Mouse (Mus musculus): ENCODE results near the gene Elmo1.
A peak's percentile ranks its signal among the peaks of the same experiment; 100 is the strongest.

The Elmo1 gene

GRCm38 (mm10) chr13:20157059-20157458 is 66.7 kb downstream of the Elmo1 start:
- no peak for DNase-seq (ENCODE audit: low read depth, low spot score)

- DNase-seq (ENCODE audit: low read depth, low spot score), result no peak
Measured at GRCm38 (mm10) chr13:20157529-20157928, 67.1 kb downstream of the Elmo1 start.

- no peak for DNase-seq (ENCODE audit: low read depth, low spot score)
Measured at GRCm38 (mm10) chr13:20163339-20163954, 73.1 kb downstream of the Elmo1 start.

- DNase-seq (ENCODE audit: low read depth, low spot score), result no peak
Measured at GRCm38 (mm10) chr13:20164837-20165236, 74.4 kb downstream of the Elmo1 start.

- no peak for DNase-seq (ENCODE audit: low read depth, low spot score)
Measured at GRCm38 (mm10) chr13:20173987-20174654, 83.7 kb downstream of the Elmo1 start.

GRCm38 (mm10) chr13:20174655-20175280 is 84.4 kb downstream of the Elmo1 start:
- DNase-seq (ENCODE audit: low read depth, low spot score), result no peak

- no peak for DNase-seq (ENCODE audit: low read depth, low spot score)
Measured at GRCm38 (mm10) chr13:20180738-20181137, 90.3 kb downstream of the Elmo1 start.

GRCm38 (mm10) chr13:20181321-20181720 is 90.9 kb downstream of the Elmo1 start:
- peak; percentile 29 for DNase-seq (ENCODE audit: low read depth, low spot score)

GRCm38 (mm10) chr13:20182239-20182825 is 91.9 kb downstream of the Elmo1 start:
- no peak for DNase-seq (ENCODE audit: low read depth, low spot score)

GRCm38 (mm10) chr13:20183512-20184238 is 93.3 kb downstream of the Elmo1 start:
- peak; percentile 18 for DNase-seq (ENCODE audit: low read depth, low spot score)

- DNase-seq (ENCODE audit: low read depth, low spot score), result no peak
Measured at GRCm38 (mm10) chr13:20184239-20185033, 94.0 kb downstream of the Elmo1 start.

GRCm38 (mm10) chr13:20185034-20185846 is 94.8 kb downstream of the Elmo1 start:
- DNase-seq (ENCODE audit: low read depth, low spot score), result no peak

GRCm38 (mm10) chr13:20185847-20186213 is 95.4 kb downstream of the Elmo1 start:
- no peak for DNase-seq (ENCODE audit: low read depth, low spot score)

GRCm38 (mm10) chr13:20187647-20188046 is 97.3 kb downstream of the Elmo1 start:
- no peak for DNase-seq (ENCODE audit: low read depth, low spot score)

GRCm38 (mm10) chr13:20192009-20192584 is 101.7 kb downstream of the Elmo1 start:
- DNase-seq (ENCODE audit: low read depth, low spot score), result no peak

- no peak for DNase-seq (ENCODE audit: low read depth, low spot score)
Measured at GRCm38 (mm10) chr13:20200582-20200981, 110.2 kb downstream of the Elmo1 start.

- DNase-seq (ENCODE audit: low read depth, low spot score), result no peak
Measured at GRCm38 (mm10) chr13:20202617-20203016, 112.2 kb downstream of the Elmo1 start.

GRCm38 (mm10) chr13:20204165-20204564 is 113.8 kb downstream of the Elmo1 start:
- no peak for DNase-seq (ENCODE audit: low read depth, low spot score)

- no peak for DNase-seq (ENCODE audit: low read depth, low spot score)
Measured at GRCm38 (mm10) chr13:20205007-20205745, 114.8 kb downstream of the Elmo1 start.
